Mouse (Mus musculus): ENCODE measurements at regions not wholly inside any gene's neighbourhood (a gene's known extent, or its start where the extent isn't known, plus 50 kb on each side); places are given as distances from the start of the nearest gene placed in this dataset.

DNA sequence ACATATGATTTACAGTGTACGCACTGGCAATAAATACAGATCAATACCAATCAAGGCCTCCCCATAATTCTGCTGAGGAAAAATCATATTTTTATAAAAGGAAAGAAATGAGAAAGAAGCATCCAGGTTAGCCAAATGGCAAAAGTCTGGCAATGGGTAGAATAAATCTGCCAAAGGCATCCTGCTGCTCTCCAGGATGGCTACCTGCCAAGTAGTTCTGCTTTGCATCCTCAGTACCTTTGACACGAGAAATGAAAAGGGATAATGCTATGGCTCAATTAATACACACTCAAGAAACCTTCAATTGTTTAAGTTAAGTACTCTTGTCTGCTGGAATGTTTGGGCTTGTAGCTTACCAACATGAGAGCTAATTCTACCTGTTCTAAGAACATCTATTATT lies 451.2 kb upstream of the Marcks start:
- ATAC-seq, result no peak

GRCm38 (mm10) chr10:37589009-37589408 lies 450.3 kb upstream of the Marcks start:
- no peak for ATAC-seq

- ATAC-seq, result no peak
Observed at GRCm38 (mm10) chr10:37571171-37571570, 432.5 kb upstream of the Marcks start.

GRCm38 (mm10) chr10:37561705-37562104 lies 423.0 kb upstream of the Marcks start:
- ATAC-seq, result no peak

GRCm38 (mm10) chr10:37549446-37549845 lies 410.7 kb upstream of the Marcks start:
- ATAC-seq, result no peak

DNA sequence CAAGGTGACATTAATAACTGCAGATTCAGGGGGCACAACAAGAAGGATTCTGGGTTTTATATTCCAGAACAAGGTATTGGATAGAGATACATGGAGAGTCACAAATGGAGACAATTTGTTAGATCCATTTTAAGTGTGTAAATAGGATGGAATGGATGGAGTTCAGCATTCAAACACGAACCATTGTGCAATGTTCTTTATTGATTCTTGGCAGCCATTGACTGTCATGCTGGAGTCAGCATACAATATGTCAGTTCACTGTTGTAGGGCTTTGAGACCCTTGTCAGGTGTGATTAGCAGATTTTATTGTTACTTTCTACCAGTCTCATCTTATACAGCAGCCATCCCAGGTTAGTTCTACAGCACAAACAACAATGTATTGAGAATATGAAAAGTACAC lies 402.0 kb upstream of the Marcks start:
- ATAC-seq, result no peak

DNA sequence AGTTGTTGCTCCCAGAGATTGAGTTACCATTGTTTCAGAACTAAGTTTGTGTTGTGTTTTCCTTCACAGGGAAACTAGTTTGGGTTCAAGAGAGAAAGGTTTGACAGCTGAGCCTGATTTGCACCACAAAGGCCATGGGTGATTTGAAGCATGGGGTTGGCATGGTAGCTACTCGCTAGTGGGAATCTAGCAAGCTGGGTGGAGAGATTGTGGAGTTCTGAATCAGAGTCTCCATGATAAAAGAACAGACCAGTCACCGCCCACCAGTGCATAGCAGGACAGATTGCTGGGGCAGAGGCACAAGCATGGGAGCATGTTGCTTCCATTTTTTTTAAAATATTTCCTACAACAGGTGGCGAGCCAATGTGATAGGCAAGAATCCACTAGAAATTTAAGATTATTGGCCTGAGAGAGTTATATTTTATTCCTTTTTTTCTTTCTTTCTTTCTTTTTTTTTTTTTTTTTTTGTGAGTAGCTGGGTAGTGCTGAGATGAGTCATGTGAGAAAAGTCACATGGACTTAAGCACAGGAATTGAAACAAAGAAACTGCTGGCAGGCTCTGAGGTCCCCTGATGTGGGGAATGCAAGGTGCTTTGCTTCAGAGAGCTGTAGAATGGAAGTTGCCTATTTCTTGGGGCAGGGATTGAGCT lies 367.4 kb upstream of the Marcks start:
- ATAC-seq, result no peak

GRCm38 (mm10) chr10:37504468-37504867 lies 365.7 kb upstream of the Marcks start:
- ATAC-seq, result no peak

- no peak for ATAC-seq
Observed at GRCm38 (mm10) chr10:37502505-37502904, 363.8 kb upstream of the Marcks start.

- ATAC-seq, result no peak
Observed at GRCm38 (mm10) chr10:37501043-37501442, 362.3 kb upstream of the Marcks start.

DNA sequence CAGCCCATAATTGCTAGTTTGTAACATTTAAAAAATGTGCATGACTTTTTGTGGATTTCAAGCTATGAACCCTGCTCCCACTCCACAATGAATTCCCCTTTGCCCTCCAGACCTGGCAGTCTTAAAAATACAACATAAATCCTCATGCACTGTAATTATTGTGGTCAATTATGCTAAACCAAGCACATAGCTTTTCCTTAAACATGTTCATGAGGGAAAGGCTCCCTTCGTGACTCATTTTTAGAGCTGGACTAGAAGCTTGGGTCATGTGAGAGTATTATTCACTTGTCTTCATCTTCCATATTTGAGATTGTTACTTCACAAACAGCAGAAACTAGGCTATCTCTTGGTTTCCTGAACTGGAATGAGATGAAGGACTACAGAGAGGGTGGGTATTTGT lies 356.7 kb upstream of the Marcks start:
- ATAC-seq, result no peak

GRCm38 (mm10) chr10:37494552-37495166 lies 355.9 kb upstream of the Marcks start:
- no peak for ATAC-seq

- no peak for ATAC-seq
Observed at GRCm38 (mm10) chr10:37494098-37494497, 355.4 kb upstream of the Marcks start.

GRCm38 (mm10) chr10:37484311-37485023 lies 345.7 kb upstream of the Marcks start:
- ATAC-seq, result no peak

- no peak for ATAC-seq
Observed at GRCm38 (mm10) chr10:37483521-37483920, 344.8 kb upstream of the Marcks start.

DNA sequence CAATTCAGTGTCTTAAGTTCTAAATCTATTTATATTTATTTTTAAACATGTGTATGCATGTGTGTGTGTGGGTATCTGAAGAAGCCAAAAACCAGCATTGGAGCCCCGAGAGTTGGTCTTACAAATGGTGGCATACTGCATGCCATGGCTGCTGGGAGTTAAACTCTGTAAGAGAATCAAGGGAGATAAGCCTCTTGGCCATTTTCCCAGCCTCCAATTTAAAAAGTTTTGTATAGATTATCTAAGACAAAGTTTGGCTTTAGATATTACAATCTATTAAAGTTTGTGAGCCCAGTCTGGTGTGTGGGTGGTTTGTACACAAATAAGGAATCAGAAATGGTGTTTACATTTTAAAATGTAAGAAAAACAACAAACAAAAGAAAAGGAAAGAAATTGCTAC lies 343.2 kb upstream of the Marcks start:
- ATAC-seq, result no peak

GRCm38 (mm10) chr10:37480331-37480730 lies 341.6 kb upstream of the Marcks start:
- no peak for ATAC-seq

- ATAC-seq, result no peak
Observed at GRCm38 (mm10) chr10:37478108-37478507, 339.4 kb upstream of the Marcks start.

DNA sequence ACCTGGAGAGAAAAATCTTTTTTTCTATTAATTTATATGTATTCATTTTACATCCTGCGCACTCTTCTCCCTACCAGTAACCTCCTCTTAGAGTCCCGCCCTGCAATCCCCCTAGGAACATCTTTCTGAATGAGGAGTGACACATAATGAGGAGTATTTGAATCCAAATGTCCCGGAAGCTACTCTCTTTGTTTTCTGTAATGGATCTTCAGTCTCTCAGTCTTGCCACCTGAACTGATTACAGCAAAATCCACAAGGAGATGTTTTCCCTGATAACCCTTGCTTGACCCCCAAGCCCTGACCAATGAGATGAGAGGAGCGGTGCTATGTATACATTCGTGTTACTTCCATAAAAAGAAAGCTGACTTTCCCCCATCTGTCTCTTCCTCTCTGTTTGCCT lies 334.4 kb upstream of the Marcks start:
- ATAC-seq, result no peak

GRCm38 (mm10) chr10:37457384-37457783 lies 318.7 kb upstream of the Marcks start:
- ATAC-seq, result no peak

- no peak for ATAC-seq
Observed at GRCm38 (mm10) chr10:37449894-37450293, 311.2 kb upstream of the Marcks start.

DNA sequence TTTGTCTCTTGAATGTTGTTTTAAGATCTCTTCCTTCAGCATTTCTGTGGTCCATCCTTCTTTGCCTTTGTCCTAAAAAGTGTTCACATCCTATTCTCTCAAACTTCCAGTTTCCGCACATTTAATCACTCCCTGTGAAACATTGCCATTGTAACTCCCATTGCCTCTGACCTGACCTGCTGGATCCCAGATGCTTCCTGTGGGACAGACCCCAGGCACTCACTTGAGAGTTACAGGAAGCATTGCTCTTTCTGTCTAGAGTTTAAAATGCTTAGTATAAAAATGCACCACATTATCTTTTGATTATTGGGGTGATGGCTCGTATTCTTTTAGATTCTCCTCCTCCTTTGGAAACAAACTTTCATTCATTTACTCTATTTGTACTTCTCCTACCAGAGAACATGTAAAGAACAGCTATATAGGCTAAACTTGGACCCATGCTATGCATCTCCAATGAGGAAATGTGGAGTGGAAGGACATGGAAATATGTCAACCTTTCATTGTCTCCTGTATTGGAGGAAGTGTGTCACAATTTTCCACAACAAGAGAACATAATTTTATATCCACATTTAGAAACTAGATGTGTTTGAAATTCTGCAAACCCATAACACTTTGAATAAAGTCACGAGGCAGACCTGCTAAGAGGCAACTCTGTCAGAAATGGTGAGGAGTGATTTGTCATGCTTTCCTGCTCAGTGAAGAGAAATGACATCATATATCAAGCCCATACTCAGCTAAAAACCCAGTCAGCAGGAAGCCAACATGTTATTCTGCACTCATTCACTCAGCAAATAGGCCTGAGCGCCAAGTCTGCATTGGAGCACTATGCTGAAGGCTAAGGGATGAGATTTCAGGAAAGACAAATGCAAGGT lies 308.8 kb upstream of the Marcks start:
- ATAC-seq, result no peak
